Mouse (Mus musculus): ENCODE results near the gene Lrrtm1.

DNA sequence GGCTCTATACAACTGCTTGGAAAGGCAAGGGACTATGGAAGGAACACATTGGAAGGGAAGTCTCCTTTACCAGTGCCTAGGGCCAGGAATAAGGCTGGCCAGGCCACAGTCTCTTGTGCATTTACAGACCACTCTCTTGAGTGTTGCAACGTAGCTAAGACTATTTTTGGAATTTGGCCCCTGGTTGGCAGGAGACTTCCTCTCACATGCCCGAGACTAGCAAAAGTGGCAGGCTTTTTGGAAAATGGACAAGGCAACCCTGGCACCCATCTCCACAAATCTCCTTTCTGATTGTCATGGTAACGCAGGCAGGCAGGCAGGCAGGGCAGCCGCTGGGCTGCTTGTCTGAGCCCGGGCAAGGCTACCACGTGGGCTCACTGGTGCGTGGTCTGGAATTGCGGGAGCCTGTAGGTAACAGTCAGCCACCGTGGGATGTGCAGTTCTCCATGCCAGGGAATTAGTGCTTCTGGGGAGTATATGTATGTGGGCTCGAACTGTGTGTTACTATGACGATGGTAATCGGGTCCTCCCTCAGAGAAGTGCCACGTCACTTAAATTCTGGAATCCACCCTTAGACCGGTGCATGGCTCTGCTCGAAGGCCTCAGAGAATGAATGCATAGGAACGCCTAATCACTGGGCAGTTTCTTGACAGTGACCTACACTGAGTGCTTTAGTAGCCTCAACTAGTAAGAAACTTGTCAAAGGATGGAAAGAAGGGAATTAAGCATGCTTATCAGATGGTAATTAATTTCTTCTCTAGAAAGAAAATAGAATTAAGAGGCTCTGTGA, 19.4 kb upstream of the Lrrtm1 start:
- TF ChIP-seq CTCF (IDR thresholded peaks at IDR 0.05; ENCODE audit: control insufficient read depth, insufficient read depth, low read length): no peak
- no peak for TF ChIP-seq POLR2A (IDR thresholded peaks at IDR 0.05; ENCODE audit: borderline replicate concordance, control insufficient read depth, low read depth, low read length)

All from bone marrow, adult 2 months (tissue).